Mouse (Mus musculus): Measurements from ENCODE around the gene Pkd2l1.

The Pkd2l1 gene

GRCm38 (mm10) chr19:44153781-44154180, 38.5 kb downstream of the Pkd2l1 start:
- DNase-seq, result peak; percentile 18

- DNase-seq, result peak; percentile 63
Observed at GRCm38 (mm10) chr19:44148991-44149390, 43.3 kb downstream of the Pkd2l1 start.

GRCm38 (mm10) chr19:44148345-44148744, 43.9 kb downstream of the Pkd2l1 start:
- no peak for DNase-seq

GRCm38 (mm10) chr19:44146951-44147350, 45.3 kb downstream of the Pkd2l1 start:
- DNase-seq, result peak; percentile 69

GRCm38 (mm10) chr19:44146568-44146879, 45.7 kb downstream of the Pkd2l1 start:
- DNase-seq, result no peak

GRCm38 (mm10) chr19:44145702-44146567, 46.3 kb downstream of the Pkd2l1 start, which contains the start of gene Bloc1s2:
Gene Bloc1s2, minus strand, starts transcription at chr19:44146446.
- peak; percentile 99 for DNase-seq

- DNase-seq, result peak; percentile 90
Observed at GRCm38 (mm10) chr19:44144366-44144765, 47.9 kb downstream of the Pkd2l1 start.

GRCm38 (mm10) chr19:44135960-44136485, 56.2 kb downstream of the Pkd2l1 start:
- peak; percentile 71 for DNase-seq

GRCm38 (mm10) chr19:44135072-44135959, 56.9 kb downstream of the Pkd2l1 start, which contains the start of gene Cwf19l1:
Gene Cwf19l1, minus strand, starts transcription at chr19:44135876.
- peak; percentile 99 for DNase-seq

GRCm38 (mm10) chr19:44132917-44133316, 59.3 kb downstream of the Pkd2l1 start:
- DNase-seq, result no peak

GRCm38 (mm10) chr19:44128560-44128959, 63.7 kb downstream of the Pkd2l1 start:
- DNase-seq, result no peak

- DNase-seq, result no peak
Observed at GRCm38 (mm10) chr19:44127729-44128497, 64.3 kb downstream of the Pkd2l1 start.

- DNase-seq, result peak; percentile 59
Observed at GRCm38 (mm10) chr19:44121137-44121536, 71.1 kb downstream of the Pkd2l1 start.

- DNase-seq, result peak; percentile 46
Observed at GRCm38 (mm10) chr19:44120686-44121085, 71.6 kb downstream of the Pkd2l1 start.

- DNase-seq, result peak; percentile 45
Observed at GRCm38 (mm10) chr19:44117793-44118192, 74.4 kb downstream of the Pkd2l1 start.

GRCm38 (mm10) chr19:44111706-44112105, 80.5 kb downstream of the Pkd2l1 start:
- DNase-seq, result peak; percentile 59

- DNase-seq, result peak; percentile 80
Observed at GRCm38 (mm10) chr19:44110356-44110755, 81.9 kb downstream of the Pkd2l1 start.

- peak; percentile 88 for DNase-seq
Observed at GRCm38 (mm10) chr19:44108996-44109395, 83.2 kb downstream of the Pkd2l1 start.

- DNase-seq, result peak; percentile 88
Observed at GRCm38 (mm10) chr19:44107661-44108521, 84.4 kb downstream of the Pkd2l1 start.

- peak; percentile 99 for DNase-seq
Observed at GRCm38 (mm10) chr19:44106831-44107660, 85.2 kb downstream of the Pkd2l1 start, which contains the start of gene Chuk. Gene Chuk, minus strand, starts transcription at chr19:44107480.

Data from heart, adult 11 months (tissue).